Mouse (Mus musculus): Measurements from ENCODE around the gene Cdadc1.
"Not testable (repeated sequence)": the region's sequence is repeated elsewhere in the genome, so short reads cannot be mapped to it uniquely, and the experiment has no call there.

Gene Cdadc1

DNA sequence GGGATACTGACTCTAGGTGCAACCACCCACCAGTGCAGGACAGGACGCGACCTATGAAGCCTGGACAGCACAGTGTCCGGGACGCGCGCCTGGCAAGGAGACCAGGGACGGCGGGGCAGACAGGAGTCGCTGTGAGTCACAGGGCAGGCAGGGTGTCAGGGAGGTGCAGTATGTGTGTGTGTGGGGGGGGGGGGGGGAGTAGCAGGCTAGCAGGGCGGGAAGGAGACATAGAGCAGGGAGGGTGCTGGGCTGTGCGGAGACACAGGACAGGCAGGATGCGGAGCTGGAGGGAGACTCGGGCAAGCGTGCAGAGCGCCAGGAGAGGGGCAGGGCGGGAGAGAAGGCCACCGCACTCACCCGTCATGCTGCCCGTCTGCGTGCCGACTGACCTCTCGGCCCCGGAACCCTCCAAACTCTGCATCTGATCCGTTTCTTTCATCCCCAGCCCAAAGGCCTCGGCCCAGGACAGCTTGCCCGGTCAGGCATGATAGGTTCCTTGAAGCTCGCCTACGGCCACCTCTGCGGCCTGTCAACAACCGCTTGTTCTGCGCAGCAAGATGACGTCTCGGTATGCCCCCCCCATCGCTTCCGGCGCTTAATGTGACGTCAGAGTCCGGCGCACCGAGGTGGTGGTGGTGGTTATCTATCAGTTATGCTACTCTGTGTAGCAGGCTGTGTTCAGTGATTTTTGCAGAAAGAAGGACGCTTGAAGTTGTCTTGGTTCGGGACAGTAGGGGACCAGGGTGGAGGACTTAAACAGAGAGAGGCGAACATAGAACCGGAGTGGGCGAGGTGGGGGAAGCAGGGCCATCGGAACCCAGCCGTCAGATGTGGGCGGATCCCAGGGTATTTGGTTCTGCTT is at the start of gene Cdadc1:
Gene Cdadc1 (minus strand): TSS at position 562 of the 862 bp plus-strand sequence.
- DNase-seq, result peak; percentile 93

DNA sequence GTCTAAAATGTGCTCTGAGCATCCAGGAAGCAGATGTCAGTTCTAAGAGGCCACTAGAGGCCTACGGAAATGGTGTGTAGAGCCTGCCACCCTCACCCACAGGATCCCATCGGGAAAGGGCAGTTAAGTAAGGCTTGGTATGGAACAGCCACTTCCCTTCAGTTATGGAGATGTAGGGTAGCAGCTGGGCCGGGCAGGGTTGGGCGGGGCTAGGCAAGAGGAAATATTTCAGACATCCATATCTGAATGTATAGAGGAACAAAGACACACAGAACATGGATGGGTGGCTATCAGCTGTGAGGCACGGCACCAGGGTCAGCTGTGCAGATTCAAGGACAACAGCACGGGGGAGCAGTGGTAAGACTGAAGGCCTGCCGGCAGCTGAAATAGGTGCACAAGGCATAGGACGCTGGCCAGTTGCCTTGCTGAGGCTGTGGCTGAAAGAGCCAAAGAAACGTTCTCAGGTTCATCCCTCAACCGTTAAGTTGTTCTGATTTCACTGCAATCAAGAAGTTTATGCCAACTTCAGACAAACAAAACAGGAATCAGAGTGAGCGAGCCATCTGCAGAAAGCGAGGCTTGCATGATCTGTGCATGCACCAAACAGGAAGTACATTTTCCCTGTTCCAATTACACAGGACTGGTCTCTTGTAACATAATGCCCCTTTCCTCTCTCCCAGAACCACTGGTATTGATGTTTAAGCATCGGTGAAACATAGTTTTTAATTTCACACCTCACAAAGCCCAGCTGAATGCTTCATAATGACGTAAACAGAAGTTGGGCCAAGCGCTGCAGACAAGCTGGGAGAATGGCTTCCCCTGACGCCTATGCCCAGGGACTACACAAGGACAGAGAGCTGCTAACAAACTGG is 49.3 kb upstream of the Cdadc1 start:
- DNase-seq, result peak; percentile 18

DNA sequence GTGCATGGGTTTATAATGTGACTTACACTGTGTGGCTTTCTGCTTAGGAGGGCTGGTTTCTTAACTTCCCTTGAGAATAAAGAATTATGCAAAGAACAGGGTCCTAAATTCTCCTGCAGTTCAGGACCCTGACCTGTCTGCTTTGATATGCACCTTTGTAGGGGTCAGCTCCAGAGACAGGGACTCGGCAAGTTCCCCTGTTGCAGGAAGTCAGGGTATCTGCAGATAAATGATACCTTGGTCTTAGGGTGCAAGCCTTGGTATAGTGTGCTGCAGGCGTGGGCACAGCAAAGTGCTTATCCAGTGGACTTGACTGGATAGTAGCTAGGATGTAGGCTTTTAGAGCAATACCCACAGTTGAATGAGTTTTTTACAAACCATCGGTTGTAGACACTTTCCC is 47.1 kb upstream of the Cdadc1 start:
- DNase-seq, result no peak

DNA sequence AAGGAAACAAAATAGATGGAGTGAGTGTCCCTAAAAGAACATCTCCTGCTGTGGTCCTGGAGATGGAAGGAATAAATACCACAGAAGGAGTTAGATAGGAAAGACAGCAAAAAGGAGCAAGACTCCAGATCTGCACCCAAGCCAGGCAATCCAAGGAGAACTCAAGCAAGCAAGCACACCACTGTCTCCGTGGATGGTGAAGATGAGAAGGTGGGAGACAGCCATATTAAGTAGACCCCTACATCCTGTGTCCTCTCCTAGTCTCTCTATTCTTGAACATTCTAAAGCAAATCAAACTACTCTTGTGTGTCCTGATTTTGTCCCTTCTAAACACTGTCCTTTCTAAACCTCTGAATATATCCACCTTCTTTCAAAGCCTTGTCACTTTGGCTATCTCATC is 46.4 kb upstream of the Cdadc1 start:
- DNase-seq, result no peak

DNA sequence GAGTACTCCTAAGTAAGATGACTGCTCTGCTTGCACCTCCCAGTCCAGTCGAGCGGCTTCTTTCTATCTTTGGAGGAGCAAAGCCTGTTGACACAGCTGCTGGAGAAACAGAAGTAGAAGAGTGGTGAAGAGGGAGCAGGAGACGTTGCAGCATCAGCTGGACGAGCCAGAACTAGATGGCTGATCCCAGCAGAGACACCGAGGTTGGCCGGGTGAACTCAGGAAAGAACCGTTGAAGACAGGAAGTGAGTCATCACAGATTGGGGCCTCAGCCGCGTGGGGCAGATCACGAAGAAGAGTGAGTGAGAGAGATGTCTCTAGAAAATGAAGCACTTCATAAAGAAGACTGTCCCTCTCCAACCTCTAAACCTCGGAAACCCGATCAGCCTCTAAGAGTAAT is 45.8 kb upstream of the Cdadc1 start:
- DNase-seq, result peak; percentile 16

DNA sequence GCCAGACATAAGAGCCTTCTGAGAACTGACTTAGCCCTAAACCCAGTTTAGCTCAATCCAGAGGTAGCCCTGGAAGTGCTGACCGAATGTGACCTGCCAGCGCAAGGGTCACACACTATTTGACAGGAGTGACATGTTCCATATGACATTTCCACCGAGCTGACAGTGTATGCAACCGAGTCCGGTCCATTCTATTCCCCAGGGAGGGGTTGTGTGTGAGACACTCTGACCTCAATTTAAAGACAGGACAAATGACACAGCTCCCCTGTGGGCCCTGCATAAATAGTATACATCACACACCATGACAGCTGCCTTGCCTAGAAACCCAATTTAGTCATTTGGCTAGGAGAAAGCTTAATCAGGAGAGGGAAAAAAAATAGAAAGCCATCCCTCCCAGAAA is 44.1 kb upstream of the Cdadc1 start:
- no peak for DNase-seq

DNA sequence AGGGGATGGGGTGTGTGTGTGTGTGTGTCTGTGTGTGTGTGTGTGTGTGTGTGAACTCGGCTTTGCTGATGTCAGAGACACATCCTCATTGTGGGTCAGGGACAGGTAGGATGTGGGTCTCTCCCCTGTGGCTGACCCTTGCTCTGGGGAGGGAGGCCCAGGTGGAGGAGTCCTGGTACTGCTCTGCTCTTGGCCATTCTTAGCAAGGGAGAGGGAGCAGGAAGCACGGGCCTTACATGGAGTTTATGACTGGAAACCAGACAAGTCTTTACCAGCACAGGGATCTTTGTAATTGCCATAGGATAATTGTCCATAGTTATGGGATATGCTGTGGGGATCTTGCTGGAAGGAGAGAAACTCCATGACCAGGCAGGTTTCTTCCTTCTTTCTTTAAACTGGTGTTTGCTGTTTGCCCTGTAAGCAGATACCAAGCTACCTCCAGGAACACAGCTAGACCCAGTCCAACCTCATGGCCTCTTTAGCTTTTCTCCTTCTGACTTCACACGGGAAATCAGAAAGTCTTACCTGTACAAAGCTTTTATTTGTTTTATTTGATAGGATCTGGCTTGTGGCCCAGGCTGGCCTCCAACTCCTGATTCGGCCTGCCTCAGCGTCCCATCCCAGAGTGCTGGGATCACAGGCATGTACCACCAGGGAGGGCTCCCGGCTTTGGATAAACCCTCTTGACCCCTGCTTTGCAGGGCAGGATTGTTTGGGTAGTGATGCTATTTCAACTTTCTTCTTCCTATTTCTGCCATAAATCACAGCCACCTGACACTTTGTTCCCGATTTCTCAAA is 41.3 kb upstream of the Cdadc1 start:
- DNase-seq, result no peak

DNA sequence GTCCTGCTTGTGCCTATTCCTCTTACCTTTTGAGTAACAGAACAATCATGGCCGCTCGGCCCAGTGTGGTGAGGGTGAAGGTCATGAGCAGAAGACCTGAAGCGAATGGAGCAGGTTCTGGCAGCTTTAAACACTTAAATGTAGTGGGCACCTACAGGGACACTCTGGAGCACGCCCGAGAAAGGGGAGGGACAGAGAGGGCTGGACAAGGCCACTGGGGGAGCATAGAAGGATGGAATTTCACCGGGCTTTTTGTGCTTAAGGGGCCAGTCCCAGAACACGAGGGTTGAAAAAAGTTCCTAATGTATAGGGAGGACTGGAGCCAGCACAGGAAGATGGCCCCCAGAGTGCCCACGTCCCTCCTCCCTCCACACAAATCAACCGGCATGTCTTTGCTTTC is 36.2 kb upstream of the Cdadc1 start:
- no peak for DNase-seq

DNA sequence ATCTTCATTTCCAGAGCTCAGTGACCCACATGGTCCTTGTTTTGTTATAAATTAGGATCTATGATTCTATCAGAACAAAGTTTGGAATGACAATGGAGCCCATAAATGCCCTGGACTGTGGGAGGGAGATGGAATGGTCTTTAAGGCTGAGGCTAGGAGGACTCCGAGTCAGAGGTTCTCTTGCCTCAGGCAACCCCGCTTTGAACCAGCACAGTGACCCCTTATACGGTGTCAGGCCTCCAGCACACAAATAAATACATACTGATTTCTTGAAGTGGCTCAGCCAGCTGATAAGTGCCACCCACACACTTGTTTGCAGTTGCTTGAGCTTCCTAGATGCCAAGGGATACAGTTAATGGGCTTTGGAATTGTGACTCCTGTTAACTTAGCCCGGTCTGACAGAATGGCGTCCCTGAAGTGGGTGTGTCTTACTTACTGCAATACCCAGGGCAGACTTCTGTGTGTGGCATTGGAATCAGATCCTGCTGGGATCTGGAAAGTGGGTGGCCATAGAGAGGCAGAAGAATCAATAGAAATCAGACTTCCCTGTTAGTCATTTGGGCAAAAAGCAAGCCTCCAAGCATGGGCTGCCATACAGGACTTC is 35.6 kb upstream of the Cdadc1 start:
- no peak for DNase-seq

DNA sequence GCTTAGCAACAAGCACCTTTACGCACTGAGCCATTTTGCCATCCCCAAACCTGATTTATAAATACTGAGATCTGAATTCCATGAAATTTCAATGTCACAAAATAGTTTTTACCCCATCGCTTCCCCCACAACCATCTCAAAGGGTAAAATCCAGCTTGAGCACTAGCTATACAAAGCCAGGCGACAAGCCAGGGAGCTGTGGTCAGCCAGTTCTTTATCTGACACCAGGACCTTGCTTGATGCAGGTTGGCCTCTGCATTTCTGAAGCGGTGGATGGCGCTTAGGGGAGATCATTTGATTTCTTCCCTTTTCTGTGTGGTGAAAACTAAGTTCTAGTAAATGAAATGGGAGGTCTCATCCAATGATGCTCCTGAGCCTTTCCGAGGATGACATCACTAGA is 34.3 kb upstream of the Cdadc1 start:
- no peak for DNase-seq

DNA sequence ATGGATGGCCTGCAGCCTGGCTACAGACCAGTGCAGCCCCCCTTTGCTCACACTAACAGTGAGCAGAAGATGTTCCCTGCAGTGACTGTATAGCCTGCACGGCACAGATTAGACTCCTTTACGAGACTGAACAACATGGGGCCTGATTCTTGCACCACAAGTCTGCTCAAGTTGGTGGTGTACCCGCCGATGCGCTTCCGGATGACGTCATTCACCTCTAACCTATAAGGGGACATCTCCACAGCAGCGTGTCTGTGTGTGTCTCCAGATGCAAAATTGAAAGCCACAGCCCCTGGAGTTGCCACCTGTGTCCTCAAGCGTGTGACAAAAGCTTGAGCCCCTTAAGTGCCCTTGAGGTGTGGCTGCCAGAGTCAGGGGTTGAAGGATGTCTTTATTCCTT is 32.3 kb upstream of the Cdadc1 start:
- no peak for DNase-seq

DNA sequence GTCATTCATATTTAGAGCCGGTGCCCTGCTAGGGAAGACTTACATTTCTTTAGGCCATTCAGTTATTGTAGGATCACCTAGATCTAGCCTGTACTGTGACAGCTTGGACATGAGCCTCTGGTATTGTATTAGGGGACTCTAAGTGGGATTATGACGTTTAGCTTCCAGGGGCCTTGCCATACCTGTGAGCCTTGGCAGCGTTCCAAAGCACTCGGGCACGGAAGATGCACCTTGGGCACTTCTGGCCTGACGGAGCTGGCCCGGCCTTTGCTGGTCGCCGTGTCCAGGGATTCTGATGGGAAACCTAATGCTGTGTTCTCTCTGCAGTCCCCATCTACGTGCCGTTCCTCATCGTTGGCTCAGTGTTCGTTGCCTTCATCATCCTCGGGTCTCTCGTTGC is 31.5 kb upstream of the Cdadc1 start:
- no peak for DNase-seq

DNA sequence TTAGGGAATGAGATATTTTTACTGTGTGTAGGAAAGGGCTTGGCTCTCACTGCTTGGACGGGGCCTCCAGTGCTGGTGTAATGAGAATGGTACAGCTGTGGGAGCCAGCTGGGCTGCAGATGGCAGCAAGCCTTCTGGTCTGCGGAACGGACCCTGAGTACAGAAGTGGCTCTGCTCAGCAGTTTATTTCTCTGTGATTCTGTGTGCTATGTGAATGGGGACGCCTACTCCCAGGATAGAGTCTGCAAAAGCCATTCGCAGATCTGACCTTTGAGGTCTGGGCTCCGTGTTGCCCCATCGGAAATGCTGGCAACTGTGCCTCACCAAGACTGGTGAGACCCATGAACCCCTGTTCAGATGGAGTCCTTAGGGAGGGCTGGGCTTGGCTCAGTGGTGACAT is 30.1 kb upstream of the Cdadc1 start:
- no peak for DNase-seq

DNA sequence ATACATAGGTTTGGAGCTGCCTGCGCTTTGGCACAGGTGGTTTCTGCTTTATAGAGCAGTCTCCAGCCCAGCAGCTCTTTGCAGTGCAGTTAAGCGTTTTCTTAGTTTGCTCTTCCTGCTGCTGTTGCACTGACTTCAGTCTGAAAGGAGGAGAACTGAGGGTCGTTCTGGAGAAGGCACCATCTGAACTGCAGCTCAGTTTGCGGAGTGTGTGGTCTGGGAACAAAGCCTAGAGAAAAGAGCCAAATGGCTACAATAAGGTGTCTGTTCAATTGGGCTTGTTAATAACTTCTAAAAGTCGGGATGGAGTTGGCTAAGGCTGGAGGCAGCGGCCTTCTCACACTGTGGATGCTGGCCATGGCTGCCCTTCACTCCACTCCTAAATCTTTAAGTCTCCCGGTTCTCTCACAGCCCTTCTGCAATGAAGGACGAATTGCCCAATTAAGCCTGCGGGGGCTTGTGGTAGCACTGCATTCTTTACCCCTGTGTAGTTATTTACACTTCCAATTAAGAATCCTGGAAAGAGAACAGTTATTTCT is 29.5 kb upstream of the Cdadc1 start:
- no peak for DNase-seq

DNA sequence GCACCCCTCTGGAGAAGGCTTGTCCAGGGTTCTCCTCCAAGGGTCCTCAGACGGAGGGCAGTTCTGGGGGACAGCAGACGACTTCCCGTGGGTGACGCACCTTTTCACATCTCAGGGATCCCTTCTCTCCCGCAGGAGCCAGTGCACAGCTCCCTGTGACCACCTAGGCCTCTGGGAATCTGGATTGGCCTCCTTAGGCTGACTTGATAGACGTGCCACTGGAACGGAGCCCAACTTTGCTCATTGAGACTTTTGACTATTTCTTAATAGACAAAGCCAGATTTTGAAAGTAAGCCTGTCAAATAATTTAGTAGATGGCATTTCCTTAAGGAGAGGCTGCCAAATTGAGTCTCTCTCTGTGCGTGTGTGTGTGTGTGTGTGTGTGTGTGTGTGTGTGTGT is 29.0 kb upstream of the Cdadc1 start:
- no peak for DNase-seq

DNA sequence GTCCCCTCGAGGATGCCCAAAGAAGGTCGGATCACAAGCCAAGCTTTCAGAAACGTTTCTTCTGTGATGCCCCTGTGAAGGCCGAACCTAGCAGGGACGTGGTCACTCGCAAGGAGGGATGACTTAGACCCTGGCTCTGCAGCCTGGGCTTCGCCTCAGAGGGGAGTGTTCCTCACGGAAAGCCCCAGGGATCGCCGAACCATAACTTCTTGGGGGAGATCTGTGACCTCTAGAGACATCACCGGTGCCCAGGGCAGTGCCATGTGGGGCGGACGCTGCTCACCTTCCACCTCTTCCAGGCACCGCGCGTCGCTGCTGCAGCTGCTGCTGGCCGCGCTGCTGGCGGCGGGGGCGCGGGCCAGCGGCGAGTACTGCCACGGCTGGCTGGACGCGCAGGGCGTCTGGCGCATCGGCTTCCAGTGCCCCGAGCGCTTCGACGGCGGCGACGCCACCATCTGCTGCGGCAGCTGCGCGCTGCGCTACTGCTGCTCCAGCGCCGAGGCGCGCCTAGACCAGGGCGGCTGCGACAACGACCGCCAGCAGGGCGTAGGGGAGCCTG is 28.1 kb upstream of the Cdadc1 start:
- peak; percentile 19 for DNase-seq

DNA sequence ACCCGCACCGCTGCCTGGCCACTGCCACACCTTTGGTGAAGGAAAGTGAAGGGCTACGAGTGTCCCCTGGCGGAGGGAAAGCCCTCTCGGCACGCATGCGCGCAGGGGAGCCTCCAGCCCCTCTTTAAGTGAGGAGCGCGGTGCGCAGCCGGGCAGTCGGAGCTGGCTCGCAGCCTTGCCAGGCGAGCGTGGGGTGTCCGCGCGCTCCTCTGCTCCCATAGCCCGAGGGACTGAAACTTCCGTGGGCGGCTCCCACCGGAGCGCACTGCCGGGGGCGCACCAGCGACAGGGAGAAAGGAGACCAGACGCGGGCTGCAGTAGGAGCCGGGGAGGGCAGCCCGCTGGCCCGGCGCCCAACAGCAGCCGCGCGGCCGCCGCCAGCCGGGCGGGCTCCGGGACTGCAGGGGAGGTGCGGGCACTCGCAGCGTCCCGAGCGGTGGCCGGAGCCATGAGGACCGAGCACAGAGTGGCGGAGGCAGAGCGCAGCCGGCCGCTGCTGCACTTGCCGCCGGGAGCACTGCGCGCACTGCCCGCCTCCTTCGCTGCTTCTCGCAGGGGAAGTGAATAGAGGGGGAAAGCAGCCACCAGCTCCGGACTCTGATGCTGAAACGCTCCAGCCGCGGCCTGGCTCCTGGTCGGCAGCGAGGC is 27.5 kb upstream of the Cdadc1 start, which contains the start of gene Shisa2:
Gene Shisa2 (plus strand): TSS at position 151 of the 648 bp plus-strand sequence.
- peak; percentile 71 for DNase-seq

DNA sequence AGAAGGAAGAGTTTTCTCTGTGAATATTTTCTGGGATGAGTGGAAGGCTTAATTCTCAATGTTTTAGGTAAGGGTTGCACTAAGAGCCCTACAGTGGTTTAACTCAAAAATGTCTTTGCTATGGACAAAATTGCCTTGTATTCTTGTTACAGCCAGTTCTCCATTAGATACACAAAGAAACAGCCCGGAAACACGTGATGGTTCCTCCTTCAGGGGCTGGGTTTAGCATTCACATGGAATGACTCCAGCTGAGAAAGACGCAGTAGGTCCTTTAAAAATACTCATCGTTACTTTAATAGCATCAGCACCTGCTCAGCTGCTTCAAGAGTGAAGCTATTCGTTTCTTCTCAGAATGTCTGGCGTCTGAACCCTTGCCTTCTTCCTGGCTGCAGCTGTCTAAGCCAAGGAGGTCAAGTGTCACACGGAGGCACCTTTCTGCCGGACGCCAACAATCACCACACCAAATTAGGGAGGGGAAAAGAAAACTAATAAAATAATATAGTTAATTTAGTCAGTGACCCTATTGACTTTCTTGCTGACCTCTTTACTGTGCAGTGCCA is 26.6 kb upstream of the Cdadc1 start:
- DNase-seq, result no peak

DNA sequence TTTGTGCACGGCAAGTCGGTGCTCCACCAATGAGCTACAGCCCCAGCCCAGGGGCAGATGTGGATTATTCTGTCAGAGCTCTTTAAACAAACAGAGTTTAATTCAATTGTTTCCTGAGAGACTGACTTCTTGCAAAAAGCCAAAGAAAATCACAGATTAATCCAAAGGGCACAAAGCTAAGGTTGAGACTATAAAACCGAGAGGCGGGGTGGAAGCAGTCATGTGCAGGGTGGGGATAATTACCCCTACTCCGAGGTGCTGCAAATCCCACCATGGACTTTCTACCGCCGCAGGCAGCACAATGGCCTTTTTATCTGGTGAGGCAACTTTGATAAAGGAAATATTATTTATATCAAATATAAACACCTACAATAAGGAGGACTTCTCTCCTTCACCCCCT is 19.0 kb upstream of the Cdadc1 start:
- no peak for DNase-seq

DNA sequence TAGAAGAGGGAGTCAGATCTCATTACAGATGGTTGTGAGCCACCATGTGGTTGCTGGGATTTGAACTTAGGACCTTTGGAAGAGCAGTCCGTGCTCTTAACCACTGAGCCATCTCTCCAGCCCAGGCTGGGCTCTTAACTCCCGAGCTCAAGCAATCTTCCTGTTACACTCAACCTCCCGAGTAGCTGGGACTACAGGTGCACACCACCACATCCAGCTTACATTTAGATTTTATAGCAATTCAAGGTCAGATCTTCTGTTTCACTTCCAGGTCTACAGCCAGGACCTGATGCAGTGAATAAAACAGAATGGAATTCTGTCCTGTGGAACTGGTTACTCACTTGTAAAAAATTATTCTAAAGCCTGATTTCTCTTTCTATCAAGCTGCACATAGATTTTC is 16.4 kb upstream of the Cdadc1 start:
- DNase-seq, result not testable (repeated sequence)
